Mouse (Mus musculus) neural tube, embryonic 11.5 days (tissue): ENCODE data around the gene Arpc3. TPM values are rescaled to one million over a fixed set of nuclear protein-coding genes. Genes with fewer than 3 reads are reported as not detected.
A peak's percentile ranks its signal among the peaks of the same experiment; 100 is the strongest.

Experiments
- ATAC-seq: fragments of 200-750 bp; cut with Nextera tagmentation; 2 replicates; pipeline ENCODE4 v1.8.0; 2017; ENCODE audit warnings: moderate number of reproducible peaks, mild to moderate bottlenecking, moderate TSS enrichment, moderate library complexity; ENCODE audit not compliant: insufficient read depth, low FRiP score, low TSS enrichment
- DNase-seq: peaks from one replicate; pipeline ENCODE4 v3.0.0-alpha.2; 2015; ENCODE audit warnings: low spot score
- H3K27ac ChIP-seq: fragments of 300-500 bp; sonication (generic); 2 replicates; pipeline ENCODE4 v1.5.1; 2014; ENCODE audit warnings: low read depth, mild to moderate bottlenecking, low read length
- H3K27me3 ChIP-seq: fragments of 300-500 bp; sonication (generic); 2 replicates; pipeline ENCODE4 v1.6.1; 2014; ENCODE audit warnings: mild to moderate bottlenecking, low read length, mixed read lengths; ENCODE audit not compliant: control insufficient read depth, insufficient read depth
- H3K36me3 ChIP-seq: fragments of 300-500 bp; sonication (generic); 2 replicates; pipeline ENCODE4 v1.6.1; 2014; ENCODE audit warnings: mild to moderate bottlenecking, low read length, moderate library complexity, mixed read lengths; ENCODE audit not compliant: control insufficient read depth, insufficient read depth
- H3K4me1 ChIP-seq: fragments of 300-500 bp; sonication (generic); 2 replicates; pipeline ENCODE4 v1.6.1; 2014; ENCODE audit warnings: low read length, mixed read lengths; ENCODE audit not compliant: control insufficient read depth, insufficient read depth
- H3K4me2 ChIP-seq: fragments of 300-500 bp; sonication (generic); 2 replicates; pipeline ENCODE4 v1.6.1; 2014; ENCODE audit warnings: low read depth, mild to moderate bottlenecking, moderate library complexity
- H3K4me3 ChIP-seq: fragments of 300-500 bp; sonication (generic); 2 replicates; pipeline ENCODE4 v1.5.1; 2014; ENCODE audit warnings: low read depth, low read length
- H3K9ac ChIP-seq: fragments of 300-500 bp; sonication (generic); 2 replicates; pipeline ENCODE4 v1.6.1; 2014; ENCODE audit warnings: mild to moderate bottlenecking, low read length
- H3K9me3 ChIP-seq: fragments of 300-500 bp; sonication (generic); 2 replicates; pipeline ENCODE4 v1.6.1; 2016; ENCODE audit warnings: low read length; ENCODE audit not compliant: control insufficient read depth
- WGBS: fragments of 180-500 bp; shearing (Covaris S2); extraction: QIAGEN DNeasy Blood & Tissue Kit; methylation state at CpG from one replicate; pipeline ENCODE4 v1.1.7; 2014; 5-methylcytosine and 5-hydroxymethylcytosine counted together
- polyA plus RNA-seq: library from polyadenylated mRNA; unstranded; fragments of >200 nt; fragmentation: Nextera tagmentation; extraction: Ambion mirVana; gene quantifications from 2 replicates; pipeline ENCODE4 v1.2.1, GENCODE M21; 2014

Arpc3 gene
- 65.8 and 67.4 TPM in 2 replicates for polyA plus RNA-seq

DNA sequence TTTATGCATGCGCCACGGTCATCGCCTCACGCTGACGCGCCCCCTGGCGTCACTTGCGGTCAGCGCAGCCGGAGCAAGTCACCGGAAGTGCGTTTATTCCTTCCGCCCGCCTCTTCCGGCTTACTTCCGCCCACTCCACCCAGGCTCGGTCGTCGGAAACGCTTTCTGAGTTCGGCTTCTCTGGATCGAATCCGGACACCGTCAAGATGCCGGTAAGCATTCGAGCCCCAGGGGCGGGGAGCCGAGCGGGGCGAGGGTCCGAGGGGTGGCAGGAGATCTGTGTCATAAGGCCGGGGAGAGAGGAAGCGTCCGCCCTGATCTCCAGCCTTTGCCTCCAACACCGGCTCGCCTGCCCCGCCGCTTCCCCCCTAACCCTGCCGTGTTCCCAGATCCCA is at the start of gene Arpc3:
Gene Arpc3 (plus strand): TSS at position 93 of the 395 bp plus-strand sequence.
- Histone ChIP-seq H3K4me3 (peak within 1 kb of the TSS; percentile 56), H3K27ac (no peak within 1 kb of the TSS), H3K9me3 (no peaks in the 10 kb centered on the region), H3K9ac (peak within 1 kb of the TSS; percentile 51), H3K4me1 (no peaks in the 10 kb centered on the region), H3K4me2 (peak within 1 kb of the TSS; percentile 64), H3K36me3 (peaks cover 4% of the 10 kb centered on the region), H3K27me3 (no peaks in the 10 kb centered on the region)
- ATAC-seq: peak; percentile 61
- peak; percentile 94 for DNase-seq
- WGBS: under 1% methylated on average over 39 of the region's 39 CpGs

DNA sequence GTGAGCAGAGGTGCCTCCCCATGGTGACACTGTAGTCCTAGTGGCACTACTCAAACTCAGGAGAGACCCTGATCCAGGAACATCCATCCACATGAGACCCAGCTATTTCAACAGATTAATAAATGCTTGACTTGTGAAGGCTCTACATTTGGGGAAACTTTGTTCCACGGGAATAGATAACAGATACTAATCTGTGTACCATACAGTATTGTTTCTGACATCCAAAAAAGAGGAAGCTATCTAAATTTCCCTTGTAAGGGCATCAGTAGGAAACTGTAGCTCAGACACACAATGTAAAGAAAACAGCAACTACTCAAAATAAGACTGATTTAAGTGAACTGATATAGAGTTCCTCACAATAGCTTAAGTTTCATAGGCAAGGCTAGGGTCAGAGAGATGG is 48.8 kb upstream of the Arpc3 start:
- no peak overlapping the region for H3K27ac ChIP-seq
- WGBS: 70% methylated on average over 1 of the region's 1 CpGs
- H3K36me3 ChIP-seq: no peaks in the 10 kb centered on the region
- no peaks in the 10 kb centered on the region for H3K9me3 ChIP-seq
- H3K4me3 ChIP-seq: no peak overlapping the region
- ATAC-seq: no peak
- H3K4me1 ChIP-seq: no peaks in the 10 kb centered on the region
- no peak overlapping the region for H3K4me2 ChIP-seq
- no peak for DNase-seq
- H3K9ac ChIP-seq: no peak overlapping the region
- no peaks in the 10 kb centered on the region for H3K27me3 ChIP-seq

DNA sequence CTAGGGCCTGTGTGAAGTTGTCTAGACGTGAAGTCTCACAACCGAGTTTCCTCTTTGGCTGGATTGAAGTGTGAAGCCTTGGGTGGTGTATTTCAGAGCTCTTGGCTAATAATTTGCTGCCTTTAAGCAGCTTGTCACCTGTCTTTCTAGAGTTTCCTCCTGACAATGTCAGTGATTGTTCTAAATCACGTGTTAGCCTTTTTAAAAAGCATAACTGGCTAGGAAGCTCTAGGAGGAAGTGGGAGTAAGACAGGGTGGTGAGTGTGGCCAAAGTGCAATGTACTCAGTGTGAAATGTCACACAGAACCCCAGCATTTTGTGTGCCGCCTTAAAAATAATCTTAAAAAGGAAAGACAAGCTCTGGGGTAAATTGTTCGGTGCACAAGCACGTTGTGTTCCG is 47.9 kb upstream of the Arpc3 start:
- no peaks in the 10 kb centered on the region for H3K27me3 ChIP-seq
- no peaks in the 10 kb centered on the region for H3K4me1 ChIP-seq
- WGBS: 64% methylated on average over 7 of the region's 7 CpGs
- H3K4me2 ChIP-seq: no peak overlapping the region
- ATAC-seq (no peak), DNase-seq (no peak)
- H3K27ac ChIP-seq: no peak overlapping the region
- no peaks in the 10 kb centered on the region for H3K36me3 ChIP-seq
- H3K9me3 ChIP-seq: no peaks in the 10 kb centered on the region
- no peak overlapping the region for H3K4me3 ChIP-seq
- no peak overlapping the region for H3K9ac ChIP-seq

DNA sequence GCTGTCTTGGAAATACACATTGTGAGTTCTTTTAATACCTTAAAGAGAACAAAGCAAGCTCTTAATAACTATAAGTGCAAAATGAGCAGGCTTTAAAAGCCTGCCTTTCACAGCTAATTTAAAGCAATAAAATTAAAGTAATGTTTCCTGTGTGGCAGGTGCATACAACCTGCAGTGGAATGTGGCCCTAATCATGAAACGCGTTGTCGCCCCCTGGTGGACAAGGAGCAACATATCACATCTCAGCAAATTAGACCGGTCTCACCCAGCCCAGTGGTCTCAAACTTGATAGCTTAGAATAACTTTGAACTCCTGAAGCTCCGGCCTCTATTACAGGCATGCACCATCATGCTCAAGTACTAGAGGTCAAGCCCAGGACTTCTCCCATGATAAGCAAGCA is 47.4 kb upstream of the Arpc3 start:
- H3K27me3 ChIP-seq: no peaks in the 10 kb centered on the region
- H3K9ac ChIP-seq: no peak overlapping the region
- peak; percentile 73 for DNase-seq
- no peaks in the 10 kb centered on the region for H3K9me3 ChIP-seq
- no peaks in the 10 kb centered on the region for H3K36me3 ChIP-seq
- H3K27ac ChIP-seq: no peak overlapping the region
- H3K4me2 ChIP-seq: no peak overlapping the region
- WGBS: 7% methylated on average over 5 of the region's 5 CpGs
- no peaks in the 10 kb centered on the region for H3K4me1 ChIP-seq
- no peak overlapping the region for H3K4me3 ChIP-seq
- no peak for ATAC-seq

DNA sequence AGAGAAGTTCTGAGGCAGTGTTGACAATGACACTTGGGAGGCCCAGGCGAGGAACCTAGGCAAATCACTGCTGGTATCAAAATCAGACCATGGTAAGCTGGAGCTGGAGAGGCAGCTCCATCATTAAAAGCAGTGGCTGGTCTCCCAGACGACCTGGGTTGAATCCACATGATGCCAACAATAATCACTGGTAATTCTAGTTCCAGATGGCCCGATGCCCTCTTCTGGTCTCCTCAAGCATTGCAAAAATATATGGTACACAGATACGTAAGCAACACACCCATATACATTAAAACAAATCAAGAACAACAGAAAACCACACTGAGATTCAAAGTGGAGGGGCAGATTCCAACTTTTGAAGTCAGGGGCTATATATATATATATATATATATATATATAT is 45.9 kb upstream of the Arpc3 start:
- 78% methylated on average over 4 of the region's 4 CpGs for WGBS
- ATAC-seq: no peak
- DNase-seq: no peak

DNA sequence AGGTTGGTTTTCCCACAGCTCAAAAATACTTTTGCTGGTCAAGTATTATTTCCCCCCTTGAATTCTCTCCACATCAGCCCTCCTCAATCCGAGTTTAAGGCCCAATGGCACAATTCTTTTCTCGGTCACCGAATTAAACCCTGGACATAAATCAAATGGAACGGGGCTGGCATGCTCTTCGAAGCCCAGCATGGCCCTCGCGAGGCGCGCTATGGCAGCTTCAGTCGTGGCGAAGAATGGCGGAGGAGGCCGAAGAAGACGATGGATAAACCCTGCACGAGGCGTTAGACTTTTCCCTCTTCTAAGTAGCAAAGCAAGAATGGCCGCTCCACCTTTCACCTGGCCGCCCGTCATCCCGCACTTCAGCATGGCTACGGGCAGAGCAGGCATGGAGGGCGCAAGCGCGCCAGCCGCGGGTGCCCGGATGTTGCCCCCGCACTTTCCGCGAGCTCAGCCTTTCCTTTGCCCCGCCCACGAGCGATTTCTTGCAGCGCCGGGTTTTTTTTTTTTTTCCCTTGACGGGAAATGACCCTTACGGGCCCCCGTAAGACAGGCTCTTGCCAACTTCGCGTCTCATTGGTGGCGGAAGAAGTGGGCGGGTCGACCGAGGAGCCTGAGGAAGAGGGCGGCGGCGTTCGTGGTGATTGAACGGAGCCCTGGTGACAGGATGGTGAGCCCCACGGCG is 37.7 kb upstream of the Arpc3 start, which contains the start of the genes Rad9b and Vps29:
Gene Rad9b (minus strand): TSS at position 427 of the 685 bp plus-strand sequence.
Gene Vps29 (plus strand): TSS at position 563 of the 685 bp plus-strand sequence.
- Histone ChIP-seq H3K4me3 (peak within 1 kb of the TSS; percentile 77), H3K27ac (peak within 1 kb of the TSS; percentile 65; the same call in 1 of the 2 replicates), H3K4me2 (peak within 1 kb of the TSS; percentile 78), H3K36me3 (no peaks in the 10 kb centered on the region), H3K27me3 (no peaks in the 10 kb centered on the region), H3K4me1 (no peaks in the 10 kb centered on the region; the same call in 1 of the 2 replicates), H3K9ac (peak within 1 kb of the TSS; percentile 83), H3K9me3 (no peaks in the 10 kb centered on the region)
- ATAC-seq: peak; percentile 93
- DNase-seq: peak; percentile 98
- WGBS: under 1% methylated on average over 50 of the region's 51 CpGs

More for the DNA sequence above, 45.9 kb upstream of the Arpc3 start:
- no peaks in the 10 kb centered on the region for H3K9me3 ChIP-seq
- H3K4me3 ChIP-seq: no peak overlapping the region
- no peak overlapping the region for H3K27ac ChIP-seq
- H3K4me1 ChIP-seq: no peaks in the 10 kb centered on the region
- H3K27me3 ChIP-seq: no peaks in the 10 kb centered on the region
- H3K9ac ChIP-seq: no peak overlapping the region
- H3K4me2 ChIP-seq: no peak overlapping the region
- no peaks in the 10 kb centered on the region for H3K36me3 ChIP-seq

DNA sequence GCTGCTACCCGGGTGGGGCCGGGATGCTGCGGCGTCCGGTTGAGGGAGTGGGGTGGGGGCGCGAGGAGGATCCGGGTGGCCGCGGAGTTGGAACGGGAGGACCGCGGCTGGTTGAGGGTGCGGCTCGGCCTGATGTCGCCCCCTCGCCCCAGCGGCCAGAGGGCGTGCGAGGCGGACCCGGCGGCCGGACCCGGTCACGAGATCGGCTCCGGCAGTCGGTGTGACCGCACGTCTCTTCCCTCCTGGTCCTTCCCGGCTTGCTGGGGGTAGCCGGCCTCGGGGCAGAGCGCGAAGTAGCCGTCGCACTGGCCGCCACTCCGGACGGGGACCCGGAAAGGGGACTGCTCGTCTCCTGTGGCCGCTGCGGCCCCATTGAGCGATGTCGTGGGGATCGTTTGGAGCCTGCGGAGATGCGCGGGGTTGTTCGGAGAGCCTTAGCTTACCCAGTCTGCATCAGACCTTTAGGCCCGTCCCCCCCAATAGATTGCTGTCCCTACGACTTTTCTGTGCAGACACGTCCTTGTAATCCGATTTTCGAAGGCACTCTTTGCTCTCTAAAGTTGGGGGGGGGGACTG is 37.1 kb upstream of the Arpc3 start:
- peak overlapping the region; percentile 78 for H3K4me2 ChIP-seq
- H3K27ac ChIP-seq: peak overlapping the region; percentile 65; the same call in 1 of the 2 replicates
- WGBS: under 1% methylated on average over 56 of the region's 57 CpGs
- no peaks in the 10 kb centered on the region; the same call in 1 of the 2 replicates for H3K4me1 ChIP-seq
- H3K27me3 ChIP-seq: no peaks in the 10 kb centered on the region
- no peaks in the 10 kb centered on the region for H3K9me3 ChIP-seq
- ATAC-seq (no peak; the same call in 1 of the 2 replicates), DNase-seq (no peak)
- peak overlapping the region; percentile 77 for H3K4me3 ChIP-seq
- peak overlapping the region; percentile 83 for H3K9ac ChIP-seq
- H3K36me3 ChIP-seq: no peaks in the 10 kb centered on the region

DNA sequence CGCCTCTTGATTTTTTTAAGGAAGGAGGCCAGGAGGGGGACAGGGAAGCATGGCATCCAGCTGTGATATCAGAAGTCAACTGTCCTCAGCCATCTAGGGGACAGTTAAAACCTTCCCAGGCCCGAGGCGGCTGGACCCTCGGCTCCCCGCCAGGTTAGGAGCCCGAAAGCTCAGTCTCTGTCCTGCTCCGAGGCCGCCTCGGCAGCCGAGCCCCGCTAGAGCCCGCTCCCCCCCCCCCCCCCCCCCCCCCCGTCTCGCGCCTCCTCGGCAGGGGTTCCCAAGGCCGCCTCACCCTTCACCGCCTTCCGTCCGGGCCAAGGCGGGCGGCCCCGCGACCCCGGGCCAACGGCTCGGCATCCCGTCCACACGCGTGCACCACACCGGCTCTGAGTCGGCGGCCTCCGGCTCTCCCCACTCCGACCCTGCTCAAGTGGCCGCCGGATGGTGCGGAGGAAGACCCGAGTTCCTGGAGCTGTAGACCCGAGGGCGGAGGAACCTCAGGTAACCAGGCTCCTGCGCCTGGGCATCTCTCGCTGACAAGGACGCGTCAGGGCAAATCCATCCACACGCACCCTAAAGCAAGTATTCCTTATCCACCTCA is 20.0 kb upstream of the Arpc3 start, which contains the start of gene Gpn3:
Gene Gpn3 (plus strand): TSS at position 286 of the 601 bp plus-strand sequence.
- DNase-seq: no peak
- H3K4me1 ChIP-seq: 0 out of 2 replicates have a peak, but pooled peaks cover 2% of the 10 kb centered on the region
- H3K9ac ChIP-seq: peak within 1 kb of the TSS; percentile 75
- ATAC-seq: peak; percentile 84
- no peaks in the 10 kb centered on the region for H3K9me3 ChIP-seq
- H3K36me3 ChIP-seq: peaks cover 16% of the 10 kb centered on the region
- peak within 1 kb of the TSS; percentile 70 for H3K4me2 ChIP-seq
- no peaks in the 10 kb centered on the region for H3K27me3 ChIP-seq
- WGBS: 0% methylated on average over 27 of the region's 46 CpGs
- peak within 1 kb of the TSS; percentile 93 for H3K27ac ChIP-seq
- peak within 1 kb of the TSS; percentile 76 for H3K4me3 ChIP-seq
